Mouse (Mus musculus): Measurements from ENCODE around the gene Uso1. TPM values are rescaled to one million over a fixed set of nuclear protein-coding genes. Genes with fewer than 3 reads are reported as not detected.

Uso1 gene
- total and polyA plus RNA-seq, 3 experiments: 12.3 to 45.4 (median 39.0) TPM

- no peak for DNase-seq
- H3K79me2 ChIP-seq (replicated peaks; ENCODE audit: control insufficient read depth, insufficient read depth, low read length): peaks cover 22% of the 10 kb centered on the region
- peaks cover 11% of the 10 kb centered on the region for H3K36me3 ChIP-seq (ENCODE audit: control insufficient read depth, insufficient read depth, low read length)
- 79% methylated on average over 7 of the region's 7 CpGs for WGBS
- no peak overlapping the region for H3K9ac ChIP-seq (ENCODE audit: low read depth, low read length)
- no peaks in the 10 kb centered on the region for H3K27me3 ChIP-seq (ENCODE audit: control insufficient read depth, insufficient read depth, low read length)
- intact Hi-C loops (cut with DNase I): no loop called here
- H3K4me3 ChIP-seq: no peak overlapping the region
- TF ChIP-seq EP300 (IDR thresholded peaks at IDR 0.05; ENCODE audit: insufficient read depth, low read depth, low read length) (no peak), POLR2A (IDR thresholded peaks at IDR 0.05; ENCODE audit: insufficient read depth, low read depth, low read length) (no peak), CTCF (IDR thresholded peaks at IDR 0.05) (no peak)
- no peak overlapping the region for H3K27ac ChIP-seq
- H3K4me1 ChIP-seq (ENCODE audit: control insufficient read depth, insufficient read depth, low read length): peaks cover 9% of the 10 kb centered on the region
These were observed 7.4 kb downstream of the Uso1 start for GRCm38 (mm10) chr5:92144954-92145708.

- H3K27me3 ChIP-seq (ENCODE audit: control insufficient read depth, insufficient read depth, low read length): no peaks in the 10 kb centered on the region
- H3K4me1 ChIP-seq (ENCODE audit: control insufficient read depth, insufficient read depth, low read length): peaks cover 8% of the 10 kb centered on the region
- H3K79me2 ChIP-seq (replicated peaks; ENCODE audit: control insufficient read depth, insufficient read depth, low read length): peaks cover 20% of the 10 kb centered on the region
- H3K9ac ChIP-seq (ENCODE audit: low read depth, low read length): no peak overlapping the region
- TF ChIP-seq POLR2A (IDR thresholded peaks at IDR 0.05; ENCODE audit: insufficient read depth, low read depth, low read length): no peak
- no peak for TF ChIP-seq EP300 (IDR thresholded peaks at IDR 0.05; ENCODE audit: insufficient read depth, low read depth, low read length)
- TF ChIP-seq CTCF (IDR thresholded peaks at IDR 0.05): no peak
- no peak overlapping the region for H3K27ac ChIP-seq
- H3K36me3 ChIP-seq (ENCODE audit: control insufficient read depth, insufficient read depth, low read length): peaks cover 7% of the 10 kb centered on the region
- H3K4me3 ChIP-seq: no peak overlapping the region
- no peak for DNase-seq
- intact Hi-C loops (cut with DNase I): no loop called here
- WGBS: 93% methylated on average over 3 of the region's 3 CpGs
These were observed 10.5 kb downstream of the Uso1 start for GRCm38 (mm10) chr5:92148248-92148647.

GRCm38 (mm10) chr5:92149330-92149982, 11.7 kb downstream of the Uso1 start:
- no peak overlapping the region for H3K9ac ChIP-seq (ENCODE audit: low read depth, low read length)
- DNase-seq: no peak
- no peaks in the 10 kb centered on the region for H3K27me3 ChIP-seq (ENCODE audit: control insufficient read depth, insufficient read depth, low read length)
- no peak overlapping the region for H3K27ac ChIP-seq
- peaks cover 17% of the 10 kb centered on the region for H3K79me2 ChIP-seq (replicated peaks; ENCODE audit: control insufficient read depth, insufficient read depth, low read length)
- H3K4me1 ChIP-seq (ENCODE audit: control insufficient read depth, insufficient read depth, low read length): peaks cover 4% of the 10 kb centered on the region
- H3K4me3 ChIP-seq: no peak overlapping the region
- WGBS: 65% methylated on average over 5 of the region's 5 CpGs
- no peak for TF ChIP-seq POLR2A (IDR thresholded peaks at IDR 0.05; ENCODE audit: insufficient read depth, low read depth, low read length)
- intact Hi-C loops (cut with DNase I): no loop called here
- peaks cover 2% of the 10 kb centered on the region; the same call in 1 of the 2 replicates for H3K36me3 ChIP-seq (ENCODE audit: control insufficient read depth, insufficient read depth, low read length)

- WGBS: 77% methylated on average over 3 of the region's 3 CpGs
These were observed 17.1 kb downstream of the Uso1 start for GRCm38 (mm10) chr5:92154861-92155260.

DNA sequence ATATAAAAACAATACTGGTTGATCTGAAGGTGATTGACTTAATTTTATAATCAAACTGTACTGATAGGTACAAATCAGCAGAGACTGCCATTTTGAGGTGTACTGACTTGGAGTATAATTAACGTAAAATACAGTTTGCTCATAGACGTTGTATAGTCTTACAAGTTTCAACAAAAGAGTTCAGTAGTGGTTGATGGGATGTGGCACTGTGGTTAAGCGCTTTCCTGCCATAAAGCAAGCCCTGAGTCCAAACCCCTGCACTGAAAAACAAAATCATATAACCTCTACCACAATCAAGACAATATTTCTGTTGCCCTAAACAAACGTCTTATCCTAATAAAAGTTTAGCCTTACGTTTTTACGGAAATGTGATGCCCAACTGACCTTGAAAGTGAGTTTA, 28.2 kb downstream of the Uso1 start:
- Histone ChIP-seq H3K9ac (ENCODE audit: low read depth, low read length) (no peak overlapping the region), H3K4me3 (no peak overlapping the region), H3K27ac (no peak overlapping the region), H3K27me3 (ENCODE audit: control insufficient read depth, insufficient read depth, low read length) (no peaks in the 10 kb centered on the region), H3K79me2 (replicated peaks; ENCODE audit: control insufficient read depth, insufficient read depth, low read length) (no peaks in the 10 kb centered on the region), H3K4me1 (ENCODE audit: control insufficient read depth, insufficient read depth, low read length) (no peaks in the 10 kb centered on the region), H3K36me3 (ENCODE audit: control insufficient read depth, insufficient read depth, low read length) (no peaks in the 10 kb centered on the region)
- intact Hi-C loops (cut with DNase I): no loop called here
- no peak for TF ChIP-seq EP300 (IDR thresholded peaks at IDR 0.05; ENCODE audit: insufficient read depth, low read depth, low read length)
- no peak for TF ChIP-seq CTCF (IDR thresholded peaks at IDR 0.05)
- no peak for TF ChIP-seq POLR2A (IDR thresholded peaks at IDR 0.05; ENCODE audit: insufficient read depth, low read depth, low read length)
- DNase-seq: no peak
- WGBS: 93% methylated on average over 6 of the region's 6 CpGs

More at GRCm38 (mm10) chr5:92154861-92155260, 17.1 kb downstream of the Uso1 start:
- Histone ChIP-seq H3K4me1 (ENCODE audit: control insufficient read depth, insufficient read depth, low read length) (no peaks in the 10 kb centered on the region), H3K9ac (ENCODE audit: low read depth, low read length) (no peak overlapping the region), H3K27me3 (ENCODE audit: control insufficient read depth, insufficient read depth, low read length) (no peaks in the 10 kb centered on the region), H3K36me3 (ENCODE audit: control insufficient read depth, insufficient read depth, low read length) (peaks cover 2% of the 10 kb centered on the region; the same call in 1 of the 2 replicates), H3K4me3 (no peak overlapping the region), H3K27ac (no peak overlapping the region), H3K79me2 (replicated peaks; ENCODE audit: control insufficient read depth, insufficient read depth, low read length) (no peaks in the 10 kb centered on the region)
- TF ChIP-seq CTCF (IDR thresholded peaks at IDR 0.05): no peak
- no peak for TF ChIP-seq POLR2A (IDR thresholded peaks at IDR 0.05; ENCODE audit: insufficient read depth, low read depth, low read length)
- TF ChIP-seq EP300 (IDR thresholded peaks at IDR 0.05; ENCODE audit: insufficient read depth, low read depth, low read length): no peak
- DNase-seq: no peak
- intact Hi-C loops (cut with DNase I): no loop called here

All from heart, adult 2 months (tissue).